Mouse (Mus musculus) neural tube, embryonic 10.5 days (tissue): Measurements from ENCODE around the gene Zfand3.

Experiments used
- DNase-seq: peaks from one replicate; pipeline ENCODE4 v3.0.0-alpha.2; 2017; ENCODE audit warnings: low spot score; ENCODE audit errors: extremely low spot score

The Zfand3 gene

DNA sequence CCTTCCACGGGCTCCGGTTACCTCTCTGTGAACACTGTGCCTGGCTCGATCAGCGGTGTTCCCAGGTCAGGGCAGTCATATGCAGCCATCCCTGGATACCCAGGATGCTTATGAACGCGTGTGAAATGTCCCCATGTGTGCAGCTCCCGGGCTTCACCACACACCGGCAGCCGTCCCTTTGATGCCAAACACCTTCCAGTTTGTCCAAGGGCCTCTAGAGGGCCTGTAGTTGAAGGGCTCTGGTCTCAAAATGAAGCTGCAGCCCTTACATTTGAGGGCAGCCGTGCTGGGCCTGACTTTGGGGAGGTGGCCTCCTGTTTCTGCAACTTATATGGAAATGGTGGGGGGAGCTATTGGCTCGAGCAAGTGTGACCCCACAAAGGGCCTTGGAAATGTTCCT is 217.8 kb downstream of the Zfand3 start:
- DNase-seq, result no peak

DNA sequence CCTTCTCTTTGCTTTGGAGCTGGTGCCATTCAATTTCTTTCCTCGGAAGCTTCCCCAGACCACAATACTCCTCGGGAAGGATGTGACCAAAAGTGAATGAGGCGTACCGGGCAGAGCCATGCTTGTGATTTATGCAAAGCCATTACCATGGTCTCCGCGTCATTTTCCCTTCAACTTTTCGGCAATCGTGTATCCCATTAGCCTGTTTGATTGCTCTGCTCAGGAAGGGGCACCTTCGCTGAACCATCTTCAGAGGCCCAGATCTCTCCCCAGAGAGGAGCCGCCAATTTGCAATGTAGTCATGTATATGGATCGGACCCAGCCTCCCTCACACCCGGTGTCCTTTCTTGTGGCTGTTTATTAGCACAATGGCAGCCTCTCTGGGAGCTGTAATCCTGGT is 218.3 kb downstream of the Zfand3 start:
- no peak for DNase-seq

GRCm38 (mm10) chr17:30225030-30225740 is 220.7 kb downstream of the Zfand3 start:
- DNase-seq, result no peak

DNA sequence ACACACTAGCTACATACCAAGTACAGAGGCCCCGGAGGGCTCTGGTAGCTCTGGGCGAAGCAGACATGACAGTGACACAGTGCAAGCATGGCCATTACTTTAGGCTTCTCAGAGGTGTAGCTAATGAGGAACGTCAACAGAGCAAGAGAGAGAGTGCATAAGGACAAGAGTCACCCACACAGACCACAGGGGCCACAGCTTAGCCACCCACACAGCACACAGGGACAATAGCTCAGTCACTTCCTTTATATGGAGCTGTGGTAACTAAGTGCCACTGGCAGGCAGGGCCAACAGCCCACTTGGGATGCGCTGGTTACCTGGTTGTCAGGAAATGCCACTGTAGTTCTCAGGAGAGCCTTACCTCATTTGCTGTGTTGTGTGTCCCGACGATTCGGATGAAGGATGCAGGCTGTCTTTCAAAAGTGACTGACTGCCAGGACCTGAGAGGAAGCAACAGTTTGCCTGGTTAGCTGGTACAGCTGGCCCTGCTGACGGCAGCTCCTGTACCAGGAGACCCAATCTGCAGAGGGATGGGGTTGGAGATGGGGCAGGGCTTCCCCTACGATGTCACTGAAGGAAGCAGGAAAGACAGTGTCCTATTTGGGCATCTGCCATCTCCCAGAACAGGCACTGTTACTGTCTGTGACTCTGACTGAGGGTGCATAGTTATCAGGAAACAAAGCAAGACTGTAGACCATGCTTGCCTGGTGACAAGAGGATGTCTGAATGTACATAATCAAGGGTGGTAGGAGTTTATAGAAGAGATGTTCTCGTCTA is 224.1 kb downstream of the Zfand3 start:
- no peak for DNase-seq

GRCm38 (mm10) chr17:30230428-30230827 is 225.9 kb downstream of the Zfand3 start:
- DNase-seq, result no peak

DNA sequence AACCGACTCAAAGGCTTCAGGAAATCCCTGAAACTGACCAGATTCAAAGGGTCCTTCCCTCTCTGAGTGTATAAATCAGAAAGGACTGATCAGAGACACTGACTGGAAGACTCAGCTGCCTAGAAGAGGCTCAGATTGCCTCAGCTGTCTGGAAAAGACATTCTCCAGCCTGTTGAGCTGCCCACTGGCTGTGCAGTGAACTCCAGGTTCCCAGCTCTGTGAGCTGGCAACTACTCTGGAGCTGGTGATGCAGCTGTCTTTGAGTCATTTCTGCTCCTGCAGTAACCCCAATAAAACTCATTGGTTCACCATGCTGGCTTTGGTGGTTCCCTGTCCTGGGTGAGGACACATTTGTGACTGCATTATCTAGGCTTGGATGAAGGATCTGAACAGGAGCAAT is 226.9 kb downstream of the Zfand3 start:
- DNase-seq, result no peak

- DNase-seq, result no peak
Observed at GRCm38 (mm10) chr17:30232698-30233097, 228.2 kb downstream of the Zfand3 start.

GRCm38 (mm10) chr17:30235380-30235779 is 230.8 kb downstream of the Zfand3 start:
- no peak for DNase-seq

- no peak for DNase-seq
Observed at GRCm38 (mm10) chr17:30236611-30237010, 232.1 kb downstream of the Zfand3 start.

GRCm38 (mm10) chr17:30237600-30237999 is 233.1 kb downstream of the Zfand3 start:
- no peak for DNase-seq

DNA sequence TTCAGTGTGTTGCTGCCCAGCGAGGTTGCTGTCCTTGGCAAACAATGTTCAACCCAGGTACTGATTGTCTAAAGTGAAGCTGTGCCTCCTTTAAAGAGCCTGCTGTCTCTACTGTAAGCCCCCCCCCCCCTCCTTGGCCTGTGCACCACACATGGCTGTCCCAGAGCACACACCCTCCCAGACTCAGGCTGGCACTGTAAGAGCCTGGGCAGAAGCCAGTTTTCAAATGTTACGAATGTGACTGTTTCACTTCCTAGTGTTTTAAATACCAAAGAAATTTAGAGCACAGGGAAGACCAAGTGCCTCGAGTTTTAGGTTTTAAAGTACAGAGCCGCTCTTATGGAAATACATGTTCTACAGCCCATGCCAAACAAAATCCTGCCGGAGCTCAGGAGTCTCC is 234.9 kb downstream of the Zfand3 start:
- no peak for DNase-seq

- no peak for DNase-seq
Observed at GRCm38 (mm10) chr17:30240659-30241058, 236.1 kb downstream of the Zfand3 start.

DNA sequence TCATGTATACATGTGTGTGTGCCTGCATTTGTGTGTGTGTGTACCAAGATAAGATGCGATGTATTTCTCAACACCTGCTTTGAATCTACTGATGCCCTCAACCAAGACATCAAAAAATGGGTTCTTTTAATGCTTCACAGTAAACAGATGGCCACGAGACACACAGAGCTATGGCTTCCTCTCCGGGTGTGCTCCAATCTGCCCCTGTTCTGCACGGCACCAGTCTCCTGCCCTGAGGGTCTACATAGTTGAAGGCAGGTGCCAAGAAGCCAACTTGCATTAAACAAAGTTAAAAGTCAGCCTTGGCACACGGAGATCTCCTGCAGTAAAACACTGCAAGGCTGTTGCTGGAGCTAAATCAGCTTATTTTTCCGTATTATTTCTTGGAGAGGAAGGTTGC is 236.5 kb downstream of the Zfand3 start:
- DNase-seq, result no peak

DNA sequence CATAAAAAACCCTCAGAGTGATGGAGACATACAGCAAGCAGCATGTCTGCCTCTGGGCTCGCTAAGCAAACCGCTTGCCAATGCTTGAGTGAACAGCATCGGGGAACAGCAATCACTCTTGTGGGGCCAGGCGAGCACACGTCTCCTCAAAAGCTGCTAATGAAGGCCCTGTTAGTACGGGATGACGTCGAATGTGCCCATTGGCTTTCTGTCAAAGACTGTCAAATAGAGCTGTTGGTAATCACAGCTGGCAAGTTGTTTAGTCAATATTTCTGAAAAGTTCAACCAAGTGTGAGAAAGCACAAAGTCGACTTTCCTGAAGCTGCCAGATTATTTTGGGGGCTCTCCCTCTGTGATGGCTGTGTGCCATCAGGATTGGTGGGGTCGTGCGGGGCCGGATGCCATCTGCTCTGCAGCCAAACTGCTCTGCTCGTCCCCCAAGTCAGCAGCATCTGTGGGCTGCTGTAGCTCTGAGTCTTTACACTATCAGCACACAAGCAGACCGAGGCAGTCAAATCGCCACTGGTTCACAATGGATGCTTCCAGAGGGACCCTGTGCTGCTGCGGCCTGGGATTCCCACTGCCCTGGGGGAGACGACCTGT is 237.3 kb downstream of the Zfand3 start:
- DNase-seq, result no peak

DNA sequence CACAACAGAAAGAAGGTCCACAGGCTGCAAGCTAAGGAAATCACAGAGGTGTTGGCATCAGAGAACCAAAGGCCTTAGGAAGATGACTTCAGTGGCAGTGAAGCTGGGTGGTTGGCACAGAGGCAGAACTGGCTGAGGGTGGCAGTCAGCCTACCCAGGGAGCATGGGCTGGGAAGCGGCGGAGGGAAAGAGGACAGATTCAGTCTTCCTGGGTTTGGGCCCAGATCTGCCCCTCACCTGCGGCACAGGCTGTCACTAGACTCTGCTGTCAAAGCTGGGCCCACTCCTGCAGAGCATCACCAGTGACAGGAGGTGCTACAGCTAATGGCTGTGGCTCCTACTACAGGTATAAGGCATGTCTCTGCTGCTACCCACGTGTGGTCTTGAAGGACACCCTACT is 238.1 kb downstream of the Zfand3 start:
- no peak for DNase-seq

- DNase-seq, result no peak
Observed at GRCm38 (mm10) chr17:30243540-30243939, 239.0 kb downstream of the Zfand3 start.

DNA sequence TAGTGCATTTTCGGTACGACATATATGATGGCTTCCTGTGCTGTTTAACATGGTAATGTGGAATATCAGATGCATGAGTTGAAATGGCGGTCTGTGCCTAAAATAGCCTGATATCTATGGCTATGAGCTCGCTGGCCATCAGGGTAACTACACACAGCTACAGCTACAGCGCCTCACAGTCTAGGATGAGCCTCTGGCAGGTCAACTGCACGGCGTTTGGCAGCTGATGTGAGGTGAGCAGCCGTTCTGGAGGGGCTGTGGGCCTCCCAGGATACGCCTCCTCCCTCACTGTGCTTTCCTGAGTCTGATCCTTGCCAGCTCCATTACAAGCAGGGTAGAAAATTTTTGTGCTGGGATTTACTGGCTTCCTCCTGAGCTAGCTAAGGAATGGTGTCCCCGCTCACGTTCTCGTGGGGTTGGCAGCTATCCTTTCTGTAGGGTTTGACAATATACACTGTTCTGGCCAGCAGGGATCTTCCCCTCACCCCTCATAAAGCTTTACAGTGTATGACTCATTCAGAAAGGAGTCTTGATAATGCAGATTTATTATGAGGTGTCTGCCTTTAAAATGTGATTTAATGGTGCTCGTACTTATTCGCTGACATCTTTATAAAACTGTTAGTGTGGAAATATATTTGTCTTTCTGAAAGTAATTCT is 240.2 kb downstream of the Zfand3 start:
- DNase-seq, result no peak

DNA sequence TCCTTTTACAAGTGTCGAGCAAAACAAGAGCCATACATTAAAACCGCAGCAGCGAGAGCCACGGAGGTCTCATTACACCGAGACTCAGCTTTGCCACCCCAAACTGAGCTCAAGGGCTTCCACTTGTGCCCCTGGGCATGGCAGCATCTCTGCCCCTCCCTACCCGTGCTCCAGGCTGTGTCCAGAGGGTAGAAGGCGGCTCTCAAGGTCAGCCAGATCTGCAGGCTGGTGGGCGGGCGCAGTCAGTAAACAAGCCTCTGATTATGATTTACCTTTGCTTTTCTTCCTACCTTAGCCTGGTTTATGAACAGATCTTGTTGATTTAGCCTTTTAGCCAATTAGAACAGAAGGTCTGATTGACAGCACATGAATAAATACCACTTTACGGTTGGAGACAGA is 240.8 kb downstream of the Zfand3 start:
- no peak for DNase-seq

- no peak for DNase-seq
Observed at GRCm38 (mm10) chr17:30253028-30253427, 248.5 kb downstream of the Zfand3 start.

DNA sequence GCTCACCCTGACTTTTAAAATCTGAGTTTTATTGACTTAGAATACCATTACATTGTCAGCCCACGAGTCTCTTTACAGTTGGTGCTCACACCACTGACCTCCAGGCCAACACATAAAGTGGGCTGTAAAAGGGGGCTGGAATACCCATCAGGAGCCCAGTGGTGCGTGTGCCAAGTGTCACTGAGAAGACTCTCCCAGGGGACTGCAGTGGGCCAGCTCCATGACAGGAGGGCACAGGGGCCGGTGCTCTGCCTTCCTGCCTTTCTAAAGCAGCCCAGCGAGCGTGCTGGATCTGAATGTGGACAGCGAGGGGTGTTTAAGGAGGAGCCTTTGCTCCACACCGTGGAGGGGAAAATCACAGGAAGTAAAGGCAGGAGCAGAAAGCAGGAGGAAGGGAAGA is 249.4 kb downstream of the Zfand3 start:
- no peak for DNase-seq

DNA sequence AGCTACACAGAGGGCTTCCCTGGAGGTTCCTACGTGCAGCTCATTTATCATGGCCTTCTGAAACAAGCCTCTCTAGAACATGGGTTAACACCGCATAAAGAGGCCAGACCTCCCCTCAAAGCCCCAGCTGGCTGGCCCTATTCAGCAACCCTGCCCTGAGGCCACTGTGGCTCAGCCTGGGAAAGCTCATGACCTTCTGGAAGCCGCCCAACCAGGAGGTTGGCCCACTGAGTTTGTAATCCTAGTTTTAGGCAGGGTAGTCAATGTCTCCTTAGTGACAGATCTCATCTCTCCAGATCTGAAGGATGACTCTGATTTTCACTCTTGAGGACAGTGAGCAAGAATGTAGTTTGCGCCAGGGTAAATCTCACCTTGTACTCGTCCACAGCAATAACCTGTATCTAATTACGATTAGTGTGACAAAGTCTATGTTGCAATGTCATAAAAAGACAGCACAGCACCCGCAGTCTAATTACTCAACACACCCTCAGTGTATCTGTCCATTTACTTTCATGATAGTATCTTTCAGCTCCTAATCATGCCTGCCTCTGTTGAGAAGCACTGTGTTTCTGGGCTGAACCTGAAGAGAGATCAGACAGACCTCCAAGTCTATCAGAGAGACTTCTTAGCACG is 251.5 kb downstream of the Zfand3 start:
- no peak for DNase-seq

- no peak for DNase-seq
Observed at GRCm38 (mm10) chr17:30258480-30258879, 253.9 kb downstream of the Zfand3 start.
